Mouse (Mus musculus) adrenal gland, postnatal 14 days (tissue): ENCODE results near the gene C2cd4a. TPM values are rescaled to one million over a fixed set of nuclear protein-coding genes. Genes with fewer than 3 reads are reported as not detected.

Experiments
- DNase-seq: peaks from one replicate; pipeline ENCODE4 v3.0.0; 2021; ENCODE audit warnings: mixed read lengths
- total RNA-seq: library from RNA; stranded (reverse); gene quantifications from 2 replicates; pipeline ENCODE4 v1.2.3, GENCODE M21; 2021

C2cd4a gene
- total RNA-seq, 1 experiment from 2014 or later, result not detected

DNA sequence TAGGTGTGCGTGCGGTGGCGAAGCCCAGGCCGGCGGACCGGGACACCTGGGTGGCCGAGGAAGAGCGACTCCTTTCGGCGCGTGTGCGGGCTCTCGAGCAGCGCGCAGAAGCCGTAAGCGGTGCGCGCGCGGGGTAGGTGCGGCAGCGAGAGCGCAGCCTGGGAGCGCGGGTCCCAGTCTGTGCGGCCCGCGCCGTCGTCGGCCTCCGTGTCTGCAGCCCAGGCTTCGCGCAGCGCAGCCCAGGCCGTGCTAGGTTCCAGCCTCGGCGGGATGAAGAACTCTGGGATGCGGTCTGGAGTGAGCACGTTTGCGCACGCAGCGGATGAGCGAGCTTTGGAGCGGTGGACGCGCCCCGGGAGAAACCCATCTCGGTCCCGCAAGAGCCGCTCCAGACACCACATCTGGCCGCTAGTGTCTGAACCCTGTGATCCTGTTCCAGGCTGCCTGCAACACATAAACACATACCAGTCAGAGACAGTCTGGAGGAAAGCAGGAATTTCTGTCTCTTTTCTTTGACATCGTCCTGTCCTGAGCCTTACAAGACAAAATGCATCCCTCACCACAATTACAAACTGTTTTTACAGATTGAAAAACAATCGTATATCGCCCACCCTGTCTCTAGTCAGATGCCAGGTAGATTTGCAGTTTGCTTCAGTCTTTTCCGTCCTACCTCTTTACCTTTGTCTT, 628 bp downstream of the C2cd4a start:
- peak; percentile 42 for DNase-seq

DNA sequence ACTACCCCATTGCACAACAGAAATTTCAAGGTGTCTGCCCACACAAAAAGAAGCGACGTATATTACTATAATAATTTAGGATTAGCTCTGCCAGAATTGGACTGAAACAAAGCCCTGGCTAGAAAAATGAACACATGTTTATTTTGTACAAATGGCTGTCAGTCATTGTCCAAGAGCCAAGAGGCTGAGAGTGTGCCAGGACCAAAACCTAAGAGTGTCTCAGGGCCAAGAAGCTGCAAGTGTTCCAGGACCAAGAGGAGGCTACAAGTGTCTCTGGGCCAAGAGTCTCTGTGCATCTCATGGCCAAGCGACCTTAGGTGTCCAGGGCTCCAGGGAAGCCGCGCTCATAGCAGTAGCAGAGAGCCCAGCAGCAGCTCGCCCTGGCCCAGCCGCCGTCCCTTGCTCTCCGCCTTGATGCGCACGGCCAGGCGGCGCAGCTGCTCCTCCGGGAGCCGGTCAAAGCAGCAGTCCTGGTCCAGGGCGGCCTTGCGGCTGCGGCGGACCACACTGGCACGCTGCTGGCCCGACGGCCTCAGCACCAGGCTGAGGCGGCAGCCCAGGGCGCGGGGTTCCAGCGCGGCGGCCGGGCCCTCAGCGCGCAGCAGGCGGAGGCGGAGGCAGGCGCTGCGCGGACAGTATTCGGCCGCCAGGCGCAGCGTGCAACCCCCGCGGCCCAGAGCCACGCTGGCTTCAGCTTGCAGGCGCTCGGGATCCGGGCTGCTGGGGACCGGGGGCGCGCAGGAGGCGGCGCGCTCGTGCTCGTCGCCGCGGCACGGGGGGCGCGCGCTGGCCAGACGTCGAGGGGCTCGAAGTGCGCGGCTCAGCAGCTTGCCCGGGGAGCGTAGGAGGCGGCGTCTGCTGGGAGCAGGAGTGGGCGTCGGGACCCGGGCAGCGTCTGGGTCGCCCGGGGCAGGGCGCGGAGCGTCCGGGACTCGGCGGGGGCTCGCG, 1.4 kb downstream of the C2cd4a start:
- peak; percentile 67 for DNase-seq

DNA sequence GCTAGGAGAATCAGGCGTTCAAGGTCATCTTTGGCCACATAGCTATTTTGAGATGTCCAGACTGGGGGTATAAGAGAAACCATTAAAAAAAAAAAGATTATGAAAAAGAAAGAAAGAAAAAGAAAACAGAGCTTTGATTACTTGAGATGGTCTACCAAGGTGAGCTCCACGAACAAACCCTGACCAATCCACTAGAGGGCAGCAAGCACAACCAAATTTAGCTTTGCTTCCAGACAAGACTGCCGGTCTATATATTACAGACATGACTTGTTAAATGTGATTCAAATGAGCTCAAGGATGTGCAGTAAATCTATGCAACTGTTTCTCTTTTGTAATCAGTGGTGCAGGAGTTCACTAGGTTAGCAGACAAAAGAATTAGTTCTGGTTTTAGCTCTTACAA, 3.9 kb downstream of the C2cd4a start:
- peak; percentile 74 for DNase-seq

DNA sequence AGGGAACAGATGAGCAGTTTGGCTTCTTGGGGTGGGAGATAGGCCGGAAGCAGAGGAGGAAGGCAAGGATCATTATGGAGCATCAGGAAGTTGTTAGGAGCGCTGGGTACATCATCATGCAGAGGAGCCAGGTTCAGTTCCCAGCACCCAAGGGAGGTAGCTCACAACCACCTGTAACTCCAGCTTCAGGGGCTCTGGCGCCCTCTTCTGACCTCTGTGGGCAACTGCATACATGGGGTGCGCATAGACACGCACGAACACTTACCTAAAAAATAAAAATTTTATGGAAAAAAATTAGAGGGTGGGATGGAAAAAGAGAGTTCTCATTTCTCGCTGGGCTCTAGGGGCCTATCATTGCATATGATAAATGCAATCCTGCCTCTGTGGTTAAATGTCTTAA, 6.6 kb downstream of the C2cd4a start:
- no peak for DNase-seq

DNA sequence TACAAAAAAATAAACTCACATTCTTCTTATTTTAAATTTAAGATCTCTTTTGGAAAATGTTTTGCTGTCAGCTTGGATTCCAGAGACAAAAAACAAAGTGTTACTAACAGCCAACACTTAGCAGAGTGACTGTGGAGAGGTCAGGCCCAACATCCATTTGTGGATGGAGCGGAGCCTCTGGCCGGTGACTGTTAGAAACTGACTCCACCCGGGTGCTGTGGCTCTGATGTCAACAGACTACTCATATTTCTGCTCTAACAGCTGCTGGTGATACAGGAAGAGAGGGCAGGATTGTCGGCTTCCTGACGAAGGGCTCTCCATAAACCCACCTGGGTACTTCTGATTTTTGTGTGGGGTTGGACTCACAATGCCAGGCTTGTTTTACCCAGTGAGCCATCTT, 9.0 kb downstream of the C2cd4a start:
- DNase-seq, result no peak

DNA sequence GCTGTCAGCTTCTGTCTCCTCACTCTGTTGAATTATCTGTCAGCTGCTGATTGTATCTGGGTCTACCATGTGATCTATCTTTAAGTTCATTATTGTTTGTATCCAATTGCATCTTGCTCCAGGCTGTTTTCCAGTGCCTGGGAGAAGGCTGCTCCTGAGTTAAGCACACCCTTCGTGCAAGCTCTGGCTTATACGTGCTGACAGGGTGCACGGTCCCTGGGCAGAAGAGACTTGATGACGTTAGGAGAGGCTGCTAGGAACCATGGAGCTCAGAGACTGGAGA, 13.5 kb downstream of the C2cd4a start:
- no peak for DNase-seq

DNA sequence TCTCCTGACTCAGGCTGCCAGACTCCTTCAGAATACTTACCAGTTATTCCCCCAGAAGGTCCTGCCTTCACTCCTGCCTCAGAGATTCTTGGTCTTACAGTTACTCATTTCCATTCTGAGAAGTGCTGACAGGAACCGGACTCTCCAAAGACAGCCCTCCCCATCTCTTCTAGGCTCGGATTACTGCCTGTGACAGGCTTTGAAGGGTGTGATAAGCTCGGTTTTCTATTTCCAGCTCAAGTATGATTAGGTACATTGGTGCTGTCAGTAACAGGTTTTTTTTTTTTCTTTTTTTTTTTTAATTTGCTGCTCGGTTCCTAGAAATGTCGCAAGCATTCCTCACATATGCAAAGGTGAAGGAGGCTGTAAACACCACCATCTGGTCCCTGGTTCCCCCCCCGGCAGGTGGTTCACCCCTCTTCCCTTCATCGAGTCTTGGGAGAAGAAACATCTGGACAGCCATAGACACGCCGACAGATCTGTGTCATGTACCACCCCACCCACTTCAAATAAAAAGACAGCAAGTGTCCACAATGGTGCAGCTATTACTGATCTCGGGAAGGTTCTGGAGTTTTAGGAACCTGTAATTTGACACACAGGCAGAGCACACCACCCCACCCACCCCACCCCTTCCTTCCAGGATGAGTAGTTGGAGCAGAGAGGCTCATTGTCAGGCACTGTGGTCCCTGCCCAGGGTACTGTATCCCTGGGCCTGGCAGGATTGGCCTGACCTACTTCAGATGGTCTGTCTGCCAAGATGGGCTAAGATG, 14.0 kb downstream of the C2cd4a start:
- no peak for DNase-seq

DNA sequence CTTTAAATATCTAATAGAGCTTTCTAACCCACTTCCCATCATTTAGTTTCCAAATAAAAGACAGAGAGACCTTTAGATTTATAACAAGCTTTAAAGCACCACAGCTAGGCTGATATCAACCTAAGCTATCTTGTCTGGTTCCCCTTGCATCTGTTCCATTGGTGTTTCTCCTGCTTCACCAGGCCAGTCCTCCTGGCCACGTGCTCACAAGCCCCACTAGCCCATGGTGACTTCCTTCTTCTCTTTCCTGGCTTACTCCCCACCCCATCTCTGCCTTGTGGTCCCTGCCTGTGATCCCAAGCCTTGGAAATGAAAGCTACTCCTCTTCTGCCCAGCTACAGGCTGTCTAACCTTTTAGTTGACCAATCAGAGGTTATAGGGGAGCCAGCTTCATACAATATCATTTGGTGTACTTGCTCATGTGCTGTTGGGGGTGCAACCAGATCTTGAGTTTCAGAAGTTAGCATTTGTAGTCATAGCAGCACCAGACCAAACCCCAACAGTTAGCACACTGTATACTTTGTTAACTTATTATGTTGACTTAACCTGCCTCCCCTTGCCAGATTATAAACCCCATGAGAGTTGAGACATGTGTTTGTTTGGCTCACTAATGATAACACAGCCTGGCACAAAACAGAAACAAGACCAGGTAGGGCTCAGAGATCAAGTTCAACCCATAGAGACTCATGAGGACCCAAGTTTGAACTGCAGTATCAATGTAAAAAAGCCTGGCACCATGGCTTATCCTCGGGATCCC, 15.8 kb downstream of the C2cd4a start:
- DNase-seq, result no peak

DNA sequence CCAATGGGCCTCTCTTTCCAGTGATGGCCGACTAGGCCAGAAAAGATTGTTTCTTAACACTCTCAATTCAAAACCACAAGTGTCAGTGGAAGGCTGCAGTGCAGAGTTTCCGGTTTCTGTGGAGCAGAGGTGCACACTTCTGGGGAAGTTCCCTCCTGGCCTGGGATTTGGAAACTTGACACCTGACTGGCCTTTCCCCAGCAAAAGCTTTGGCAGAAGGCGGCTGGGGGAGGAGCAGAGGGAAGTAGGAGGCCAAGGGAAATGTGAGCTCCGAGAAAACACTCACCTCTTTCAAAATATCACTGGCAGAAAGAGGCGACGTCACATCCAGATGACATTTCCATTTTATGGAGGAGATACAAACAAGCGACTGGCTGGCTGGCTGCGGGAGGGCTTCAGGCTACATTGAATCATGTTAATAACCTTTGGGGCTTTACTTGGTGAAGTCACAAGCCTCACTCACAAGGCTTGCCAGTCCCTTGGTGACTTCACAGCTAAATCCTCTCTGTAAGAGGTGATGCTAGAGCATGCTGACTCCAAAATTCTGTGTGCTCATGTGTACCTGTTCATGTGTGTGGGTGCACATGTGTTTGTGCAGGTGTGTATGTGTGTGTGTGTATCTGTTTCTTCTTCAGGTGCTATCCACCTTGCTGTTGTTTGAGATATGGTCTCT, 18.3 kb downstream of the C2cd4a start:
- peak; percentile 83 for DNase-seq

DNA sequence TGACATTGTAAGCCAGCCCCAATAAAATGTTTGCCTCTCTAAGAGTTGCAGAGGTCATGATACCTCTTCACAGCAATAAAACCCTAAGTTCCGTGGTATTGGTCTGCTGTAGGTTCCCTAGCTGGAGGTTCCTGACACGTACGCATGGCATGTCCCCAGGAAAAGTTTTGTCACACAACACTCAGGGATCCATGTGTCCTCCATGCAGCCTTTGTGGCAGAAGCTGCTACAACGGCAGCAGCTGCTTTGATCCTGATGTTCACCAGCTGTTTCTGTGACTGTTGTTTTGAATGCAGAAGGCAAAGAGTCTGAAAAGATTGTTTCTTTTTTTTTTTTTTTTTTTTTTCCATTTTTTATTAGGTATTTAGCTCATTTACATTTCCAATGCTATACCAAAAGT, 19.0 kb downstream of the C2cd4a start:
- DNase-seq, result no peak

DNA sequence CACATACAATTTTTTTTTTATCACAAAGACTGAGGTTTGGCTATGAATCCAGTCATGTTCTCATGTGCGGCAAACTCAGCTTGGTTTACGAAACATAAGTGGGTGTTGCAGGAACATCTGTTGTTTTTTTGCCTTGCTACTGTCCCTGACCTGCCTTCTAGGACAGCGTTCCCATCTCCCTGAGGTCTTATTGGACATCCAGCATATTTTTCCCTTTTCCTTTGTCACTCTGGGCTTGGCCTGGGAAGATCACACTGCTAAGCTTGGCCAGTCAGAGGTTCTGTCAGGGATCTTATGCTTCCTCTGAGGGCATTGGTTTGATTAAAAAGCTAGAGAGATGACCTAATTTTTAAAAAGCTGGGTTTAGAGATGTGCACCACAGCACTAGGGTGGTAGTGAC, 21.0 kb downstream of the C2cd4a start:
- no peak for DNase-seq

DNA sequence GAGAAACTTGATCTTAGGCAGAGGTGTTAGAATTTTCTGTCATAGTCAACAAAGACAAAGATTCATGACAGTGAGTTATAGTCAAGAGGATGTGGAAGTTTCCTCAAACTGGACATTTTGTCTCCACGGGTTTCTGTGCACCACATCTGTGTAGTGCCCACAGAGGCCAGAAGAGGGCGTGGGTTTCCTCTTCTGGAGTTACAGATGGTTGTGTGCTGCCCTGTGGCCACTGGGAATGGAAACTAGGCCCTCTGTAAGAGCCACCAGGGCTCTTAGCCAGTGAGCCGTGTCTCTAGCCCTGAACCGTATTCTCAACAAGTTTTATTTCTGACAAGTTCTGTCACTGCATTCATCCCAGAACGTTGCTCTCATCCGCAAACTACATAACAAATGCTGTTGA, 21.6 kb downstream of the C2cd4a start:
- peak; percentile 35 for DNase-seq

DNA sequence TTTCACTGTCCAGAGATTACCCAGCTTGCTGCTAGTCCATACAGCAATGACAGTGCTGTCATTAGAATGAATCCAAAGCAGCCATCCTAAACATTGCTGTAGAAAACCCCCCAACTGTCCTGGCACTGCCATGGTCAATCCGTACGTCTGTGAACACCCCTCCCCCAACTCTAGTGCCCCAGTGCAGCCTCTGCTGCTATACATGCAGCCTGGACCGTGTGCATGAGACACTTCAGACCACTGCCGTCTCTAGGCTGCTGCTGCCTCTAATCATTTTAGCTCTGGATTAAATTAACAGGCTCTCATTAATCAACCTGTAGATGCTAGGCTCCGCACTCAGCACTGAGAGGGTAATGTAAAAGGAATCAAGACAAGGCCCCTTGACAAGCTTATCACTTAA, 25.1 kb downstream of the C2cd4a start:
- no peak for DNase-seq

DNA sequence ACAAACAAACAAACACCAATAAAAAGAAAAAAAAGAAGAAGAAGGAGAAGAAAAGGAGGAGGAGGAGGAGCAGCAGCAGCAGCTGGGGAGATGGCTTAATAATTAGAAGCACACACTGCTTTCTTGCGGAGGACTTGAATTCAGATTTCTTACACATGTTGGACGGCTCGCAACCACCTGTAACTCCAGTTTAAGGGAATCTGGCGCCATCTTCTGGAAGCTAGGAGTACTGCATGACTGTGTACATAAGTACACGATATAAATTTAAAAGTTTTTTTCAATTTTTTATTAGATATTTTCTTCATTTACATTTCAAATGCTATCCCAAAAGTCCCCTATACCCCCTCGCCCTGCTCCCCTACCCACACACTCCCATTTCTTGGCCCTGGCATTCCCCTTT, 29.9 kb downstream of the C2cd4a start:
- DNase-seq, result peak; percentile 76

DNA sequence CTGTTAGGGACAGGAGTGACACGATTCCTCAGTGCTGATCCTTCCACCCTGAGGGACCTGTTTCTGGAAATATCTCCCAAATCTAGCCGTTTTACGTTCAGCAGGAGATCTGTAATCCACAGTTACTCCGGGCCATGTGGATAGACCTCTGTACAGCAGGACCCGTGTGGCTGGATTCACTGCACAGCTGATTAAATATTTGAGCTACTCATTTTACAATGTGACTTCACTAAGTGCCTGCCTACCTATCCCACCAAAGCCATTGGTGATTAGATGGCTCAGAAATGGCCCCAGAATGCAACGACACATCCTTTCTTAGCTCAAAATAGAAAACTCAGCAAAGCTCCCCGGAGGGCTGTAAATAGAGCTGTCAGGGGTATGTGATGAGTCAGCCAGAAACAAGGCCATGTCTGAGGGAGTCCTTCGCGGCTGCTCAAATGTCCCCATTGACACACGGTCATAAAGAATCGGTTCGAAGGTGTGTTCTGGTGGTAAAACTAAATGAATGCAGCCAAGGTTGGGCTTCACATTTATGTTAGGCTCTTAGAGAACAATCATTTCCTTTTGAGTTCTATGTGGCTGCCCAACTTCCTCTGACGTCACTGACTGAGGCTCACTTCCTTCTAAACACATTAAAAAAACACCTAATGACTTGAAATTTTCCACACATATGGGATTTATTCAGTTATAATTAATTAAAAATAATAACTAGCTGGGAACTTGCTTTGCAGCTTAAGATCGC, 32.9 kb downstream of the C2cd4a start:
- DNase-seq, result peak; percentile 57

DNA sequence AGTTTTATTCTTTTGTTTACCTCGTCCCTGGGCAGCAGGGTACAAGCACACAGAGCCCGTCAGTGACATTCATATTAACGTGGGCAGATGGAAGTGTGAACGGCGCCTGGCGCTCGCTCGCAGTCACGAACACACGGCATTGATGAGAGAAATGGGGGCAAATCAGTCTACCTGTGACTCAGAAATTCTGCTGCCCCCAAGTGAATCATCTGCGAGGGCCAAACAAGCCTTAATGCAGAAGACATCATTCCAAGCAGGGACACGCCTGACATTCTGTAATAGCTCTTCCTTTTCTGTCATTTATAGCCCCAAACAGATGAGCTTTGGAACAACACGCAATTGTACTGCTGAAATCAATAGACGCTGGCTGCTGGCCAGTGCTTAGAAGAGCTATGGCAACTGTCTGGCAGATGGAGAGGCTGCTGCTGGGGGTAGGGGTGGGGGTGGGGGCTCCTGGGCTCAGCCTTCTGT, 36.9 kb downstream of the C2cd4a start:
- DNase-seq, result no peak

DNA sequence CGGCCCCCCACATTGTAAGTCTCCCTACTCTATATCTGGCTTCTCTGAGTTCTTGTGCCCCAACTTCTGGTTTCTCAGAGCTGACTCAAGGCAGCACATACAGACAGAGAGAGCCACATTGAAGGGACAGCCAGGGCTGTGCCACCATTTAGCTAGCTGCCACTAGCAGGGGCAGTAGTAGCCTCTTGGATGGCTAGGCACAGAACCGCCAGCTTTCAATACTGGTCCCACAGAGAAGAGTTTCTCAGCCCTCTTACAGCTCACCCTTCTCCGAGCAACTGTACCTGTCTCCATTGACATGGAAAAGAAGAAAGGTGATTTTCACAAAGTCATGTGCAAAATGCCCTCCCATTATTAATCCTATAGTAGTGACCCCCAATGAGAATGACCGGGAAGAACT, 37.5 kb downstream of the C2cd4a start:
- DNase-seq, result no peak

DNA sequence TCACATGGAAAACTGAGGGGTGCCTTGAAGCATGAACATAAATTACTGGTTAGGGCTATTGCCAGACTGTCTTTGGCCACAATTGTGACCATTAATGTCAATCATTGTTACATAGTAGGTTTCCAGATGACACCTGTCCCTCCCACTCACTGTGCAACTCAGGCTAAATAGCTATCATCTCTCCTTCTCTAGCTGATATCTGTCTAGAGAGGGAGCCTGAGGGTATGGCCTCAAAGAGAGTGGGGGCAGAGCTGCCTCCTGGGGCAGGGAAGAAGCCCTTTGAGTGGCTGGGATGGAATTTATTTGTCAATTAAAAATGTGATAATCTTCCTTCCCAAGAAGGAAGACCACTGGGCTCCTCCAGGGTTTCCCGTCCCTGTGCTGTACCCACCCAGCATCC, 37.9 kb downstream of the C2cd4a start:
- DNase-seq, result no peak

DNA sequence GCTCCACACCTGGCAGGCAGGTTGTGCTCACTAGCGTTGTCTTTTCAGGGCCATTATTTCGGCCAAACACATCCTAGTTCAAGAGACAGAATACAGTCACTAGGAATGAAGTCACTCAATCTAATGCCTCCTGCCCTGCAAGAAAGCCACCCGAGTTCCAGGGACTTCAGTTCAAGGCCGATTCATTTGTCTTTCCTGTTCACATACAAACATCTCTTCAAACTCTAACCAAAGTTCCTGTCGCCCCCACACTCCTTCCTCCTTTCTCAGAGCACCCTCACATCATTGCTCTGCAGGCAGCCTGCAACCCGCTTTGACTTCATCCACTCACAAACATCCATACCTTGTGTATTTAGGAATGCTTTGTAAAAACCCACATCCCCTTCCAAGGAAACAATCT, 38.6 kb downstream of the C2cd4a start:
- no peak for DNase-seq

DNA sequence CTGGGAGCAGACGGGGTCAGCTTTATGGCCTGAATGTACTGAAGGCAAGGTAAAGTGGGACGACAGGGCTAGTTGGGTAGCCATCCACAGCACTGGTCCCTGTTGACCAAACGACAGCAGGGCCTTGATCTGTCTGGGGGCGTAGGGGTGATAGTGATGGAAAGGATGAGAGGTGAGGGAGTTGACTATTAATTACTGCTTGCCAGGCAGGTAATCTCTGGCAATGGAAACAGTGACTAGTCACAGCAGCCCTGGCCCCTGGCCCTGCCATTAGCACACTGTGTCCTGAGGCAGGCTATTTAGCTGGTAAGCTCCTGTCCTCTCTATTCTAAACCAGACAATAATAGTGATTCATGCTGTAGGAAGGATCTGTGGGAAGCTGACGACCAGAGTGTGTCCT, 39.7 kb downstream of the C2cd4a start:
- no peak for DNase-seq

DNA sequence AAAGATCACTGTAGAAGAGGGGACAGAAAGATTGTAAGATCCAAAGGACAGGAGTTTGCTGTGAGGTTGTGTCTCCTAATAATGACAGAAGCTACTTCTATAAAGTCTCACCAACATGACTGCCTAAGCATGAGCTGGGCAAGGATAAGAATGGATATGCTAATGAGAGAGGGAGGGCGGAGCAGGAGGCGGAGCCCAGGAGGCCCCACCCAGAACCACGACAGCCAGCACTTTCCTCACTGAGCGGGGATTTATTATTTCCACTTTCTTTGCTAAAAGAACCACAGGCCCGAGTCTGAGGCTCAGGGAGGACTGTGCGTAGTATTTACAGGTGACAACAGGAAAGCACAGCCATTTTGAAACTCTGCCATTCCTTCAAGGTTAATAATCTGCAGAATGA, 44.5 kb downstream of the C2cd4a start:
- no peak for DNase-seq
